In the genomic region with DNA sequence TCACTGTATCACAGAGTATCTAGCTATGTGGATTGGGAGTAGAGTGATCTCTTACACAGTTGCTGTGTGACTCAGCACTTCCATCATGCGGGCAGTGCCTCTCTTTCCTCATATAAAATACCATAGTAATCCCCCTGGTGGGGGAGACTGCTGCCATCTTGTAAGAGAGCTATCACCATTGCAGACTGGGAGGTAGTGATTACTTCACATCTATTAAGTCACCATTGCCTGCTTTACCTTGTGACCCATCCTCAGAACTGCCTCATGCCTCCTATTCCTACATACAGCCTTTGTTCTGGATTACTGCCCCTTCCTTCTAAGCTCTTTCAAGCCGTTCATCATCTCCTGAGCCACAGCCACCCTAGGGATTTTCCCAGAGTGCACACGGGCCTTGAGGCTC, we compare ENCODE assay signal across 29 mouse cellular contexts. TPM values are rescaled to one million over a fixed set of nuclear protein-coding genes. Genes with fewer than 3 reads are reported as not detected.
DNase-seq lines count a peak whose midpoint lies in the region; ATAC-seq and TF ChIP-seq lines count a peak whose summit lies in the region.
"Had no signal": no experiment of that assay in that cellular context is flagged by ENCODE, and none has a peak within 500 bp of the region (broad histone marks: within the 10 kb centered on the region; RNA-seq: fewer than 3 reads in every experiment).

No protein-coding gene starts in this region.

- POLR2A ChIA-PET in Patski (lab: Charles Lee), result no interaction called here

- ATAC-seq in hindbrain, embryonic 13.5 days (ENCODE audit: low FRiP score), result no peak
- no peak for ATAC-seq in hindbrain, embryonic 14.5 days (ENCODE audit: low FRiP score)
- ATAC-seq in neural tube, embryonic 13.5 days (ENCODE audit: low read depth), result no peak
- no peak for ATAC-seq in neural tube, embryonic 15.5 days (ENCODE audit: low FRiP score)
- peak; percentile 70 for ATAC-seq in Patski
- ATAC-seq: activated CD4-positive, CD25-positive, alpha-beta regulatory T cell, adult 4 months; forebrain, embryonic 15.5 days; hindbrain, embryonic 16.5 days; intestine, embryonic 15.5 days had no signal

- no peaks in the 10 kb centered on the region; the same call in 1 of the 2 replicates for H3K9me3 ChIP-seq in hindbrain, embryonic 13.5 days
- H3K9me3 ChIP-seq in hindbrain, embryonic 14.5 days (ENCODE audit: control insufficient read depth, low read length), result no peaks in the 10 kb centered on the region
- no peaks in the 10 kb centered on the region for H3K9me3 ChIP-seq in neural tube, embryonic 13.5 days
- no peaks in the 10 kb centered on the region for H3K9me3 ChIP-seq in neural tube, embryonic 15.5 days (replicated peaks)
- H3K9me3 ChIP-seq: embryonic facial prominence, embryonic 12.5 days; embryonic facial prominence, embryonic 15.5 days; forebrain, embryonic 12.5 days; forebrain, embryonic 15.5 days; G1E; heart, embryonic 12.5 days; heart, embryonic 15.5 days; intestine, embryonic 15.5 days had no signal

- 53% methylated on average over 3 of the region's 3 CpGs for WGBS in hindbrain, embryonic 13.5 days
- 57% methylated on average over 3 of the region's 3 CpGs for WGBS in hindbrain, embryonic 14.5 days
- WGBS in neural tube, embryonic 13.5 days, result 57% methylated on average over 3 of the region's 3 CpGs
- WGBS in neural tube, embryonic 15.5 days, result 53% methylated on average over 3 of the region's 3 CpGs

- H3K27me3 ChIP-seq in hindbrain, embryonic 13.5 days, result no peaks in the 10 kb centered on the region
- no peaks in the 10 kb centered on the region for H3K27me3 ChIP-seq in hindbrain, embryonic 14.5 days (ENCODE audit: control insufficient read depth, insufficient read depth, low read length)
- H3K27me3 ChIP-seq in neural tube, embryonic 13.5 days, result no peaks in the 10 kb centered on the region
- H3K27me3 ChIP-seq in neural tube, embryonic 15.5 days (replicated peaks), result no peaks in the 10 kb centered on the region
- H3K27me3 ChIP-seq in Patski, result no peaks in the 10 kb centered on the region
- H3K27me3 ChIP-seq: CH12.LX; embryonic facial prominence, embryonic 12.5 days; embryonic facial prominence, embryonic 15.5 days; forebrain, embryonic 12.5 days; forebrain, embryonic 15.5 days; heart, embryonic 12.5 days; heart, embryonic 15.5 days; intestine, embryonic 15.5 days had no signal

- H3K4me1 ChIP-seq in hindbrain, embryonic 13.5 days (replicated peaks), result peaks cover 14% of the 10 kb centered on the region
- H3K4me1 ChIP-seq in hindbrain, embryonic 14.5 days (replicated peaks; ENCODE audit: control insufficient read depth, insufficient read depth, low read length), result 0 out of 2 replicates have a peak, but pooled peaks cover 6% of the 10 kb centered on the region
- peaks cover 21% of the 10 kb centered on the region for H3K4me1 ChIP-seq in neural tube, embryonic 13.5 days (replicated peaks)
- H3K4me1 ChIP-seq in neural tube, embryonic 15.5 days, result peaks cover 12% of the 10 kb centered on the region
- H3K4me1 ChIP-seq: heart, embryonic 12.5 days; heart, embryonic 15.5 days; intestine, embryonic 15.5 days had no signal

- DNase-seq in hindbrain, embryonic 14.5 days (ENCODE audit: low spot score), result no peak
- DNase-seq in Patski (ENCODE audit: low read depth, low spot score), result peak; percentile 25
- no peak for DNase-seq in T-cell, adult 2 months (ENCODE audit: low spot score)
- DNase-seq in adrenal gland, adult 2 months, result no peak
- DNase-seq: adrenal gland, postnatal 10 days; adrenal gland, postnatal 36 days; B cell, adult 2 months; cerebellum, adult 18-20 months; cerebellum, adult 9-10 months; cerebellum, postnatal 14 days; gastrocnemius, postnatal 25 days; heart, adult 2 months; heart, postnatal 10 days; heart, postnatal 4 days; kidney, adult 11 months had no signal

- in situ Hi-C loops in Patski (cut with MboI; ENCODE audit: low pct_unique_long_range_greater_than_20kb), result no loop called here

- no peak overlapping the region for H3K4me2 ChIP-seq in hindbrain, embryonic 13.5 days
- no peak overlapping the region for H3K4me2 ChIP-seq in hindbrain, embryonic 14.5 days (replicated peaks)
- no peak overlapping the region for H3K4me2 ChIP-seq in neural tube, embryonic 13.5 days
- no peak overlapping the region for H3K4me2 ChIP-seq in neural tube, embryonic 15.5 days
- H3K4me2 ChIP-seq: embryonic facial prominence, embryonic 12.5 days; embryonic facial prominence, embryonic 15.5 days; forebrain, embryonic 12.5 days; forebrain, embryonic 15.5 days; heart, embryonic 12.5 days; heart, embryonic 15.5 days; intestine, embryonic 15.5 days had no signal

- H3K27ac ChIP-seq in hindbrain, embryonic 13.5 days, result peak overlapping the region; percentile 30; the same call in 1 of the 2 replicates
- no peak overlapping the region for H3K27ac ChIP-seq in hindbrain, embryonic 14.5 days
- peak overlapping the region; percentile 28; the same call in 1 of the 2 replicates for H3K27ac ChIP-seq in neural tube, embryonic 13.5 days (replicated peaks)
- H3K27ac ChIP-seq in neural tube, embryonic 15.5 days (replicated peaks), result no peak overlapping the region
- H3K27ac ChIP-seq: embryonic facial prominence, embryonic 12.5 days; embryonic facial prominence, embryonic 15.5 days; forebrain, embryonic 12.5 days; forebrain, embryonic 15.5 days; heart, adult 2 months; heart, embryonic 15.5 days; intestine, embryonic 15.5 days had no signal

- no peak overlapping the region for H3K9ac ChIP-seq in hindbrain, embryonic 13.5 days
- H3K9ac ChIP-seq in hindbrain, embryonic 14.5 days, result no peak overlapping the region
- H3K9ac ChIP-seq in neural tube, embryonic 13.5 days, result no peak overlapping the region
- no peak overlapping the region for H3K9ac ChIP-seq in neural tube, embryonic 15.5 days (replicated peaks)
- H3K9ac ChIP-seq: embryonic facial prominence, embryonic 12.5 days; embryonic facial prominence, embryonic 15.5 days; forebrain, embryonic 12.5 days; forebrain, embryonic 15.5 days; heart, embryonic 12.5 days; heart, embryonic 15.5 days; intestine, embryonic 15.5 days had no signal

- H3K36me3 ChIP-seq in hindbrain, embryonic 13.5 days, result 0 out of 2 replicates have a peak, but pooled peaks cover 4% of the 10 kb centered on the region
- H3K36me3 ChIP-seq in hindbrain, embryonic 14.5 days (replicated peaks; ENCODE audit: control insufficient read depth, insufficient read depth), result no peaks in the 10 kb centered on the region
- no peaks in the 10 kb centered on the region; the same call in 1 of the 2 replicates for H3K36me3 ChIP-seq in neural tube, embryonic 13.5 days
- H3K36me3 ChIP-seq in neural tube, embryonic 15.5 days, result no peaks in the 10 kb centered on the region
- H3K36me3 ChIP-seq: forebrain, embryonic 12.5 days; forebrain, embryonic 15.5 days; G1E had no signal

- CTCF ChIA-PET in Patski (lab: Charles Lee), result no interaction called here

- no peak overlapping the region for H3K4me3 ChIP-seq in hindbrain, embryonic 13.5 days
- H3K4me3 ChIP-seq in hindbrain, embryonic 14.5 days (replicated peaks; ENCODE audit: low read length), result no peak overlapping the region
- no peak overlapping the region for H3K4me3 ChIP-seq in neural tube, embryonic 13.5 days
- H3K4me3 ChIP-seq in neural tube, embryonic 15.5 days (replicated peaks), result no peak overlapping the region
- H3K4me3 ChIP-seq: embryonic facial prominence, embryonic 12.5 days; embryonic facial prominence, embryonic 15.5 days; forebrain, embryonic 12.5 days; forebrain, embryonic 15.5 days; heart, adult 2 months; heart, embryonic 12.5 days; heart, embryonic 15.5 days; intestine, embryonic 15.5 days had no signal

- TF ChIP-seq CTCF in Patski (IDR thresholded peaks at IDR 0.05), result no peak

RNA-seq across cellular contexts. Expression of a gene that starts 54.6 kb away (rescaled TPM):
- polyA plus RNA-seq in hindbrain, embryonic 13.5 days (2015; fragmentation: Nextera tagmentation; extraction: Ambion mirVana), result 711 and 729 TPM in 2 replicates
- polyA plus RNA-seq in hindbrain, embryonic 14.5 days (2014; fragmentation: Nextera tagmentation; extraction: Ambion mirVana), result 624 and 685 TPM in 2 replicates
- 746 and 778 TPM in 2 replicates for polyA plus RNA-seq in neural tube, embryonic 13.5 days (2015; fragmentation: Nextera tagmentation; extraction: Ambion mirVana)
- 534 and 720 TPM in 2 replicates for polyA plus RNA-seq in neural tube, embryonic 15.5 days (2015; fragmentation: Nextera tagmentation; extraction: Ambion mirVana)
- 1,398 TPM for polyA plus RNA-seq in Patski (2021)
- 100 to 1,000 TPM; 728 to 830 TPM for total RNA-seq in adrenal gland, adult 2 months (2021)
- 12.6 and 17.1 TPM in 2 replicates for polyA plus RNA-seq in adrenal gland, adult 2 months (2012; rRNA removed)

Comparison
In these comparisons a context has a peak if more than half of its experiments do, and no peak if none do; other contexts are left out.
1. H3K27ac ChIP-seq: peak in hindbrain, embryonic 13.5 days (single experiment) and neural tube, embryonic 13.5 days (single experiment); none in hindbrain, embryonic 14.5 days (single experiment) and neural tube, embryonic 15.5 days (single experiment).
2. RNA of a gene that starts 54.6 kb away (polyA plus RNA-seq): 1,398 TPM in Patski (single experiment), 746 to 778 TPM in neural tube, embryonic 13.5 days, 711 to 729 TPM in hindbrain, embryonic 13.5 days, 624 to 685 TPM in hindbrain, embryonic 14.5 days and 534 to 720 TPM in neural tube, embryonic 15.5 days; 12.6 to 17.1 TPM in adrenal gland, adult 2 months; every median in the first group is over 10 times any median in the second.